Mouse (Mus musculus) testis, postnatal 10 days (tissue): ENCODE measurements around the gene Plekho1.
"Not testable (repeated sequence)": the region's sequence is repeated elsewhere in the genome, so short reads cannot be mapped to it uniquely, and the experiment has no call there.

Experiments
- DNase-seq: peaks from one replicate; pipeline ENCODE4 v3.0.0; 2021; ENCODE audit warnings: low spot score

Plekho1 gene

DNA sequence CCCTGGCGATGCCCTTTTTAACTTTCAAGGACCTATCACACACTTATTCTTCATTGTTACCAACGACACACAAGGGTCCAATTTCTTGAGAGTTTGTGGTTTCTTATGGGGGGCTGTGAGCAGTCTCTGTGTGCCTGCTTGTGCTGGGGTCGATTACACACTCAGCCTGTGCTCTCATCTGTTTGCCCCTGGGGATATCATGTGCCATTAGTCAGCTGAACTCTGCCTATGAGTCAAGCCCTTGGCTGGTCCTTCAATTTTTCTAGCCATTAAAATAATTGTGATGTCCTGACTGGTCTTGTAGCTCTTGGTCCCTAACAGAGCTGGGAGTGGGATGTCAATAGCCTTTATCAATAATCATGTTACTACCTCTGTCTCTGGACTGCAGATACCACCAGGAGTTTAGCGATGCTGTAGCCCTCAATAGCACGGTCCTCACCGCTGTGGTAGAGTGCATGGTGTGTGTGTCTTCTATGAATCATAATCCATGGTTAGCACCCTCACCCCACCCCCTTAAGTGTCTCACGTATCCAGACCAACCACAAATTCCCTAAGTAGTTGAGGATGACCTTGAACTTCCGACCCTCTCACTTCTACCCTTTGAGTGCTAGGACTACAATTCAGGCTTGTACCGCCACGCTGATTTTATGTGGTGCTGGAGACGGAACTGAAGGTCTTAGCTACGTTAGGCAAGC, 15.4 kb downstream of the Plekho1 start:
- no peak for DNase-seq

- no peak for DNase-seq
Measured at GRCm38 (mm10) chr3:95978265-95978664, 17.5 kb downstream of the Plekho1 start.

- DNase-seq: not testable (repeated sequence)
Measured at GRCm38 (mm10) chr3:95977587-95977986, 18.2 kb downstream of the Plekho1 start.

- no peak for DNase-seq
Measured at GRCm38 (mm10) chr3:95977079-95977478, 18.7 kb downstream of the Plekho1 start.

DNA sequence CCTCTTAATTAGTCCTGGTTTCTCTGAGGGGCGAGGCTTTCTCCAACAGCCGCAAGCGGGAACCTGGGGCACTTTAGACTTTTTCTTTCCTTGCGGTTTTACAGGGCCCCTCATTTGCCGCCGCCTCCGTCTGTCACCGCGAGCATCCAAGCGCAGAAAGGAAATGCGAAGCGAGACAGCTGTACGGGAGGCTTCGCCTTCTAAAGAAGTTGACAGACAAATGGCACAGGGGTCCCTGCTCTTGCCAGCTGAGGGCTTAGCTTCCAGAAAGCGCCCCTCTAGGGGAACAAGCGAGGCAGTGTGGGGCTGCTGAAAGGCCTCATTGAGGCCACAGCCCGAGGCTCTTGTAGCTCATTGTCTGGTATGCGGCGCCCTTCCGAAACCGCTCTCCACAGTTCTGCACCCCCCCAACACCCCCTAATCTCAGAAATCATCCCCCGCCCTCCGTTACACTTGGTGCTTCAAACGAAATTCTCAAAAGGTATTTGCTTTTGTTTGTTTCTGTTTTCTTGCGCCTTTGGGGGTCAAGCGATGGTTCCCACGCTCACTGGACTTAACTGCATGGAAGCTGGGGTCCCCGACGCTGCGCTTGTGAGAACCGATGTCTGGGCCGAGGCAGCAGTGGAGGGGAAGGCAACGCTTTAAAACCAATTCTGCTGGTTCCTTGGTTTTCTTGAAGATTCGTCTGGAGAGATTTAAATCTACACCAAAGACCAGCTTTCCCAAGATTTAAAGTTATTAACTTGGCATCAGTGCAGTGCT, 22.7 kb downstream of the Plekho1 start:
- DNase-seq: no peak

DNA sequence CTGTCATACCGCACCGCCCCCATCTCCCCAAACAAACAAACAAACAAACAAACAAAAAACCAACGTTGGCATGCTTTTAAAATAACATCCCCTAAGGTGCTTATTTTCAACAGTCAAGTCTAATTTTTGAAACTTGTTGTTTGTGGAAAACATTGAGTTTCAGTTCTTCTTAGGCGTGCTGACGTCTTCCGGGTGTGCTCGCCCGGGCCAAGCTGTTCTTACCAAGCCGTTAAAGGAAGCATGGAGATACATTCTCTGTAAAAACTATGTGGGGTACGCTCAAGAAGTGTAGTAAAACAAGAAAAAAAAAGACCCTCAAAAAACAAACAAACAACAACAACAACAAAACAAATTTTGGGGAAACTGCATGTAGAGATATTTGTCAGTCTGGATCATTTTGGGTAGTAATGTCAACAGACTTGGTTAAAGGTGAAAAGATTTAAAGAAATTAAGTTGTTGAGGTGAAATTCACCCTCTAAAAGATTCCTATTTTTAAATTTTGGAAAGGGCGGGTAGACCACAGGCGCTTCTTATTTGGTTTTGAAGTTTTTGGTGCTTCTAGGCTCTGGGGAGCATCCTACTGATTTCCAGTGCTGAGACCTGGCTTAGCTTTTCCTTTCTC, 23.4 kb downstream of the Plekho1 start:
- DNase-seq: no peak

GRCm38 (mm10) chr3:95970661-95971060, 25.1 kb downstream of the Plekho1 start:
- not testable (repeated sequence) for DNase-seq

DNA sequence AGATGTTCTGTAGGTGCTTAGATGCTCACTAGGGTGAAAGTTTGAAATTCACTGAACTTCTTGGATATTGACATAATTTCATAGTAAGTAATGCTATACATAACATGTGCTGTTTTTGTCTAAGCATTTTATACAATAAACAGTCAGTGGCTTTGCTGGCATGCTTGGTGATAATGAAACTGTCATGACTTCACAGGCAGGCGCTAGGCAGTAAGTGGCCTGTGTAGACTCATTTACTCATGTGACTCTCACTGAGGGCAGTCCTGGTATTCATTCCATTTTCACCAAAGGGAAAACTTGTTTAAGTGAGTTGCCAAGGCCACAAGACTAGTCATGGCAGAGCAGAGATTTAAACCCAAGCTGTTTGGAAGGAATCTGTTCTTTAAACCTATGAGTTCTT, 26.5 kb downstream of the Plekho1 start:
- DNase-seq: no peak

DNA sequence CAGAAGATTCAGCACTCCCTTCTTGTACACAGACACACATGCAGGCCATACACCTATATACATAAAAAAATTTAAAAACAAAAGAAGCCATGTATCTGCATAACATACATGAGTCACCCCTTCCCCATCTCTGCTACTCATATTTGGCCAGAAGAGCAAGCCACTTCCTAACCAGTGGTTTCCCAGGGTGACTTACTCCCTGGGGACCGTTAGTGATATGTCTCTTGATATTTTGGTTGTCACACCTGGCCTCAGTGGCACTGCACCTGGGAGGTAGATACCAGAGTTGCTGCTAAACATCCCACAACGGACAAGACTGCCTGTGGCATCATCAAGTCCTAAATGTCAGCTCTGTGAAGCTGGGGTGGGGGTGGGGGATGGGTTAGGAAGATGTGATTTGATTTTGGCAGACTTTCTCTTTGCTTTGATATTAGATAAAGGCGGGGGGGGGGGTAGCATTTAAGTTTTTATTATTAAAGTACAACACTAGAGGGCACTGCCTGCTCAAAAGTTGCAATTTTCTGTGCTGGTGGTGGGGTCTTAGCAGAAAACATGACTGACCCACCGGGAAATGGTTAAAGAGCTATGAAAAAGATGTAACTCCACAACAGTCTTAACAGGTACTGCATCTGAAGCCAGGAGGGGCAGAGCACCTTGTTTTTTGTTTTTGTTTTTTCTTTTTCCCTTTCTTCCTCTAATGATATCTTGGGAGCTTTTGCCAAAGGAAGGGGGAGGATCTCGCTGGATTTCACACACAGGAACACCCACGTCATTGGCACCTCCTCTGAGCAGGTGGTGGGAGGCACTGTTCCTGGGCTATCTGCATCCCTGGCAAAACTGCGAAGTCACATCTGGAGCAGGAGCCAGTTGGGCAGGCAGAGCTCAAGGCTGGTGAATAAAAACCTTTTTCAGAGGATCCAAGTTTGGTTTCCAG, 30.0 kb downstream of the Plekho1 start:
- peak; percentile 67 for DNase-seq

DNA sequence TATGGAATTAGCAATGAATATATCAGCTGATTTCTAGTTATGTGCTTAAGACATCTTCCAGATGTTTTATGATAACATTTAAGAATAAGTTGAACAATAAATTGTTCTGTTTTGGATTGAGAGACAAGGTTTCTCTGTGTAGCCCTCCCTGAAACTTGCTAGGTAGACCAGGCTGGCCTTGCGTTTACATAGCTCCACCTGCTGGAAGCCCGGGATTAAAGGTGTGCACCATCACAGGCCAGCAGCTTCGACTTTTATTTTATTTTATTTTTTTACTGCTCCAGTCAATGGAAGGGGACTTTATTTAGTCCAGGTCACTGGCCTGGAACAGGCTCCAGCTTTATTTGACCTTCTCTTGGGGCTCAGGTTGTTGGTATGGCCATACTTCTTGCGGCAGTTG, 32.1 kb downstream of the Plekho1 start:
- peak; percentile 58 for DNase-seq

DNA sequence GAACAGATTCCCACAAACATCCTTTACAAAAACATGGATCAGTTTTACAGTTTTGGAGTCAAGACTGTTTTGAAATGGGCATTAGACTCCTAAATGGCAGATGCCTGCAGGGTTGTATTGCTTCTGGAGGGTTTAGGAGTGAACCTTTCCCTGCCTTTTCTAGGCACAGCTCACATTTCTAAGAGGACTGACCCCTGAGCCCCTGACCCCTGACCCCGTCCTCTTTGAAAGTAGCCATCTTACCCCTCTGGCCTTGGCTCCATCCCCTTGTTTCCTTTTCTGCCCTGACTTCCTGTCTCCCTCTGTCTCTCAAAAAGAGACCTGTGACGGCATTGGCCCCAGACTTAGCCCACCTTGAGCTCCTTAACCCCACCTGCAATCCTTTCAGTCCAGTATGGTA, 32.6 kb downstream of the Plekho1 start:
- no peak for DNase-seq

DNA sequence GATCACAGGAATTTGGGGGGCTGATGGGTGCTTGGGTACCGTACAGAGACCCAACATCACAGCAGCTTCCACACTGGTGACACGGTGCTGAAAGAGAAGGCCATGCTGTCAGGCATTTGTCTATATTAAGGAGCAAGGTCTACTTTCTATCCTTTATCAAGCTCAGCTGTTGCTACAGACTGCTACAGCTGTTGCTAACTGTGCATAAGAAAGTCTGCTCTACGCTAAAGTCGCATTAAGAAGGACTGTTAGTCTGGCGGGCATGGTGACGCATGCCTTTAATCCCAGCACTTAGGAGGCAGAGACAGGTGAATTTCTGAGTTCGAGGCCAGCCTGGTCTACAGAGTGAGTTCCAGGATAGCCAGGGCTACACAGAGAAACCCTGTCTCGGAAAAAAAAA, 33.6 kb downstream of the Plekho1 start:
- DNase-seq: not testable (repeated sequence)

GRCm38 (mm10) chr3:95959807-95960206, 36.0 kb downstream of the Plekho1 start:
- DNase-seq: no peak

- DNase-seq: no peak
Measured at GRCm38 (mm10) chr3:95959082-95959481, 36.7 kb downstream of the Plekho1 start.

- no peak for DNase-seq
Measured at GRCm38 (mm10) chr3:95957359-95958148, 38.2 kb downstream of the Plekho1 start.

GRCm38 (mm10) chr3:95955318-95955717, 40.5 kb downstream of the Plekho1 start:
- no peak for DNase-seq

GRCm38 (mm10) chr3:95954648-95955173, 41.1 kb downstream of the Plekho1 start:
- not testable (repeated sequence) for DNase-seq

- no peak for DNase-seq
Measured at GRCm38 (mm10) chr3:95953522-95953921, 42.3 kb downstream of the Plekho1 start.

GRCm38 (mm10) chr3:95953023-95953422, 42.8 kb downstream of the Plekho1 start:
- no peak for DNase-seq

GRCm38 (mm10) chr3:95951566-95951965, 44.2 kb downstream of the Plekho1 start:
- not testable (repeated sequence) for DNase-seq
